Mouse (Mus musculus) CH12.LX (cell line): Measurements from ENCODE around the gene Mrps15. TPM values are rescaled to one million over a fixed set of nuclear protein-coding genes. Genes with fewer than 3 reads are reported as not detected.

Experiments
- DNase-seq: peaks from one replicate; pipeline ENCODE4 v3.0.0-alpha.2; 2013; ENCODE audit errors: extremely low read depth
- H3K27ac ChIP-seq: 2 replicates; pipeline ENCODE4 v1.5.1; 2012; ENCODE audit warnings: low read depth, mild to moderate bottlenecking, control low read depth, moderate library complexity; ENCODE audit not compliant: insufficient read depth
- H3K27me3 ChIP-seq: replicated peaks from 2 replicates; pipeline ENCODE3; 2012; ENCODE audit warnings: inconsistent platforms
- H3K36me3 ChIP-seq, 2 experiments: replicated peaks in 1 of 2; 2 replicates each; pipeline versions ENCODE3 to v1.6.1; 2012; ENCODE audit warnings: inconsistent platforms in 1 of 2, low read length in 1 of 2, mild to moderate bottlenecking in 1 of 2, mixed read lengths in 1 of 2, moderate library complexity in 1 of 2; ENCODE audit not compliant: control insufficient read depth in 1 of 2, insufficient read depth in 1 of 2
- H3K4me1 ChIP-seq, 2 experiments: 2 replicates each; pipeline ENCODE4 v1.6.1; 2012; ENCODE audit warnings: inconsistent platforms in 1 of 2, moderate library complexity in 1 of 2; ENCODE audit not compliant: insufficient read depth in 2 of 2, control insufficient read depth in 1 of 2
- H3K4me2 ChIP-seq: 2 replicates; pipeline ENCODE4 v1.6.1; 2012; ENCODE audit warnings: low read depth, mild to moderate bottlenecking, control low read depth; ENCODE audit not compliant: poor library complexity, insufficient read depth, severe bottlenecking
- H3K4me3 ChIP-seq, 3 experiments: fragments of 150-350 bp in 1 of 3; sonication (generic) in 1 of 3; replicated peaks in 1 of 3; 2 replicates each; pipeline versions ENCODE3 to v1.5.1; 2011 to 2012; ENCODE audit warnings: low read depth in 2 of 3, low read length in 2 of 3, mild to moderate bottlenecking in 2 of 3, moderate library complexity in 2 of 3, control low read depth in 1 of 3, improper control_type of control experiment in 1 of 3, inconsistent platforms in 1 of 3, mixed read lengths in 1 of 3; ENCODE audit not compliant: poor library complexity in 1 of 3
- H3K79me2 ChIP-seq: replicated peaks from 2 replicates; pipeline ENCODE4 v1.6.1; 2012; ENCODE audit warnings: mild to moderate bottlenecking, moderate library complexity; ENCODE audit not compliant: control insufficient read depth, poor library complexity, insufficient read depth, severe bottlenecking; ENCODE audit errors: extremely low read depth
- H3K9ac ChIP-seq: 2 replicates; pipeline ENCODE4 v1.6.1; 2012; ENCODE audit warnings: low read depth, mild to moderate bottlenecking, control low read depth, moderate library complexity; ENCODE audit not compliant: insufficient read depth
- H3K9me3 ChIP-seq: replicated peaks from 2 replicates; pipeline ENCODE3; 2012; ENCODE audit warnings: low read length, inconsistent platforms, mixed read lengths
- CHD1 ChIP-seq: IDR thresholded peaks from 2 replicates; pipeline ENCODE4 v1.6.1; 2012; ENCODE audit warnings: low read depth, low read length, improper control_type of control experiment, inconsistent platforms
- CHD2 ChIP-seq: IDR thresholded peaks from 2 replicates; pipeline ENCODE4 v1.6.1; 2011; ENCODE audit warnings: low read length, improper control_type of control experiment
- E2F4 ChIP-seq: IDR thresholded peaks from 2 replicates; pipeline ENCODE4 v1.6.1; 2011; ENCODE audit warnings: low read depth, low read length, improper control_type of control experiment; ENCODE audit not compliant: insufficient replicate concordance
- ELF1 ChIP-seq: IDR thresholded peaks from 2 replicates; pipeline ENCODE4 v1.6.1; 2014; ENCODE audit warnings: low read depth, mild to moderate bottlenecking, inconsistent platforms, low read length, improper control_type of control experiment
- ETS1 ChIP-seq: conservative IDR thresholded peaks from 2 replicates; pipeline ENCODE4 v1.6.1; 2012; ENCODE audit warnings: low read depth, mild to moderate bottlenecking, inconsistent platforms, low read length, improper control_type of control experiment, moderate library complexity
- GABPA ChIP-seq: IDR thresholded peaks from 2 replicates; pipeline ENCODE4 v1.6.1; 2012; ENCODE audit warnings: low read depth, low read length, improper control_type of control experiment, inconsistent platforms; ENCODE audit not compliant: insufficient replicate concordance
- IRF4 ChIP-seq: IDR thresholded peaks from 2 replicates; pipeline ENCODE4 v1.6.1; 2014; ENCODE audit warnings: low read depth, mild to moderate bottlenecking, inconsistent platforms, low read length, improper control_type of control experiment
- MAFK ChIP-seq: IDR thresholded peaks from 2 replicates; pipeline ENCODE4 v1.6.1; 2011; ENCODE audit warnings: low read length, improper control_type of control experiment; ENCODE audit not compliant: insufficient replicate concordance
- MAZ ChIP-seq: IDR thresholded peaks from 2 replicates; pipeline ENCODE4 v1.6.1; 2012; ENCODE audit warnings: low read depth, mild to moderate bottlenecking, inconsistent platforms, low read length, improper control_type of control experiment, moderate library complexity
- MXI1 ChIP-seq: IDR thresholded peaks from 2 replicates; pipeline ENCODE4 v1.6.1; 2011; ENCODE audit warnings: mild to moderate bottlenecking, low read depth, low read length, improper control_type of control experiment
- NRF1 ChIP-seq: IDR thresholded peaks from 2 replicates; pipeline ENCODE4 v1.6.1; 2014; ENCODE audit warnings: low read depth, mild to moderate bottlenecking, inconsistent platforms, low read length, improper control_type of control experiment, moderate library complexity
- POLR2A ChIP-seq: IDR thresholded peaks from 2 replicates; pipeline ENCODE4 v1.6.1; 2011; ENCODE audit warnings: low read depth, mild to moderate bottlenecking, improper control_type of control experiment, low read length
- POLR2AphosphoS2 ChIP-seq: IDR thresholded peaks from 2 replicates; pipeline ENCODE4 v1.6.1; 2011; ENCODE audit warnings: low read depth, low read length, improper control_type of control experiment
- SMC3 ChIP-seq: IDR thresholded peaks from 2 replicates; pipeline ENCODE4 v1.6.1; 2011; ENCODE audit warnings: low read depth, low read length, improper control_type of control experiment
- USF1 ChIP-seq: IDR thresholded peaks from 2 replicates; pipeline ENCODE4 v1.6.1; 2014; ENCODE audit warnings: low read depth, mild to moderate bottlenecking, inconsistent platforms, low read length, improper control_type of control experiment
- USF2 ChIP-seq: conservative IDR thresholded peaks from 2 replicates; pipeline ENCODE4 v1.6.1; 2011; ENCODE audit warnings: low read depth, low read length, improper control_type of control experiment
- ZC3H11A ChIP-seq: IDR thresholded peaks from 2 replicates; pipeline ENCODE4 v1.6.1; 2012; ENCODE audit warnings: low read depth, mild to moderate bottlenecking, inconsistent platforms, low read length, improper control_type of control experiment
- ZKSCAN1 ChIP-seq: IDR thresholded peaks from 2 replicates; pipeline ENCODE4 v1.6.1; 2012; ENCODE audit warnings: low read depth, inconsistent platforms, low read length, improper control_type of control experiment, borderline replicate concordance
- ZMIZ1 ChIP-seq: IDR thresholded peaks from 2 replicates; pipeline ENCODE4 v1.6.1; 2012; ENCODE audit warnings: low read depth, mild to moderate bottlenecking, inconsistent platforms, low read length, improper control_type of control experiment
- dilution Hi-C: fragments of 300-500 bp; cut with MboI; formaldehyde crosslinking; loops from 2 replicates; pipeline ENCODE4 v1.14.3; 2020; ENCODE audit warnings: low sequenced_read_pairs; ENCODE audit not compliant: extremely low pct_unique_long_range_greater_than_20kb, extremely low pct_ligation_motif_present
- in situ Hi-C: fragments of 300-500 bp; cut with MboI; formaldehyde crosslinking; loops from 3 replicates; pipeline ENCODE4 v1.14.3; 2019; ENCODE audit warnings: low sequenced_read_pairs, low pct_ligation_motif_present, low pct_unique_long_range_greater_than_20kb, mixed read lengths
- polyA plus RNA-seq: library from polyadenylated mRNA; unstranded; fragments of >175 nt; gene quantifications from 2 replicates; pipeline ENCODE4 v1.2.1, GENCODE M21; 2012; ENCODE audit warnings: low read depth; ENCODE audit not compliant: insufficient read length
- total RNA-seq, 2 experiments: library from RNA; depleted of rRNA; stranded (reverse); fragments of 300-350 nt in 1 of 2; fragments of >200 nt in 1 of 2; gene quantifications; 2 replicates each; pipeline ENCODE4 v1.2.3; 2012 to 2014

The Mrps15 gene
- total and polyA plus RNA-seq, 3 experiments, result 89.6 to 113 (median 102) TPM

GRCm38 (mm10) chr4:126051617-126052016, 4.9 kb downstream of the Mrps15 start:
- H3K79me2 ChIP-seq, result peaks cover 3% of the 10 kb centered on the region; the same call in 1 of the 2 replicates
- no peak overlapping the region for H3K4me3 ChIP-seq
- H3K4me1 ChIP-seq, result peaks cover 5 to 13% of the 10 kb centered on the region in 2 experiments
- DNase-seq, result no peak
- dilution Hi-C loops, result no loop called here
- no peak overlapping the region for H3K27ac ChIP-seq
- in situ Hi-C loops, result no loop called here
- no peaks in the 10 kb centered on the region for H3K9me3 ChIP-seq
- H3K36me3 ChIP-seq, result peaks cover 42 to 78% of the 10 kb centered on the region in 2 experiments
- TF ChIP-seq USF1 (no peak), NRF1 (no peak), IRF4 (no peak), CHD1 (no peak), ETS1 (no peak), ELF1 (no peak), MAFK (no peak), E2F4 (no peak), ZC3H11A (no peak), CHD2 (no peak), MXI1 (no peak), POLR2A (no peak), GABPA (no peak), MAZ (no peak), ZMIZ1 (no peak), SMC3 (no peak), USF2 (no peak), ZKSCAN1 (no peak)
- H3K9ac ChIP-seq, result no peak overlapping the region
- no peaks in the 10 kb centered on the region for H3K27me3 ChIP-seq
- H3K4me2 ChIP-seq, result no peak overlapping the region

DNA sequence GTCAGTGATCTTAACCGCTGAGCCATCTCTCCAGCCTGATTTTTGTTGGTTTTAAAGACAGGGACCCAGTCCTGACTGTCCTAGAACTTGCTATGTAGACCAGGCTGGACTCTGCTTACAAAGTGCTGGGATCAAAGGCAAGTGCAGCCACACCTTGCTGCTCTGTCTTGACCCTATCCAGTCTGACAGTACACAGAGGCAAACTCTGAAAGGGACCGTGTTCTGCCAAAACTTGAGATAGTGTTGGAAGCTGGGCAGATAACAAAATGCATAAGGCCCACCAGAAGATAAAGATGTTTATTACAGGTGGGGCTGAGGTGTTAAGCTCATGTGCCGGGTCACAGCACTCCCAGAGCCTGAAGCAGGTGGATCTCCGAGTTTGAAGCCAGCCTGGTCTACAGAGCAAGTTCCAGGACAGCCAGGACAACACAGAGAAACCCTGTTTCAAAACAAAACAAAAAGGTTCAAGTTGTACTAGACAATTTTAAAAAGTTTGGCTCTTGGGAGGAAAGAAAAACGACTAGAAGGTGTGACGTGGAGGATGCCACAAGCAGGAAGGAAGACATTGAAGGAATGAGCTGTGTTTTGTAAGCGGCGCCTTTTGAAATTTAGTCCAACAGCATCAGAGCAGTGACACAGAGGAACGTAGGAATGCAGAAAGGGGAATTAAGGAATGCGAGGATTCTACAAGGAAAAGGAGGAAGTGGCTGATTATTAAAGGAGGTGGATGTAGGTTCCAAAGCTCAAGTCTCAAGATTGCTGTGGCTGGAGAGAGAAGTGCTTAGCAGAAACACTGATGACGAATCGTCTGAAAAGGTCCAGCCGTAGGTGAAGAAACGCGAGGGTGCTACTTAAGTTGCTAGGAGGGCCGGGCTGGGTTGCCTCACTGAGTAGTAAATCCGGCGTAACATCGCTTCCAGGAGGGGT, 10.7 kb downstream of the Mrps15 start:
- H3K79me2 ChIP-seq, result no peaks in the 10 kb centered on the region
- H3K36me3 ChIP-seq, result peaks cover 22 to 39% of the 10 kb centered on the region in 2 experiments
- H3K4me2 ChIP-seq, result peak overlapping the region; percentile 90
- TF ChIP-seq ELF1, result no peak
- TF ChIP-seq POLR2AphosphoS2, result peak; percentile 70
- in situ Hi-C loops, result no loop called here
- H3K9ac ChIP-seq, result peak overlapping the region; percentile 27
- H3K27ac ChIP-seq, result no peak overlapping the region
- no peaks in the 10 kb centered on the region for H3K27me3 ChIP-seq
- peak overlapping the region; percentile 60 to 77 (median 77) for H3K4me3 ChIP-seq
- peaks cover 2 to 19% of the 10 kb centered on the region in 2 experiments; a peak in 3 of 4 replicates for H3K4me1 ChIP-seq
- dilution Hi-C loops, result no loop called here
- DNase-seq, result peak; percentile 27
- no peaks in the 10 kb centered on the region for H3K9me3 ChIP-seq
